Mouse (Mus musculus) olfactory bulb, adult 2 months (tissue): ENCODE results near the gene Irf9.

Experiments used
- CTCF ChIP-seq: fragments of 200-500 bp; IDR thresholded peaks from 2 replicates; pipeline ENCODE4 v1.5.1; 2012; ENCODE audit warnings: low read depth, mild to moderate bottlenecking, low read length, moderate library complexity; ENCODE audit not compliant: insufficient read depth
- POLR2A ChIP-seq: fragments of 200-500 bp; IDR thresholded peaks from 2 replicates; pipeline ENCODE4 v1.6.1; 2012; ENCODE audit warnings: mild to moderate bottlenecking, low read depth, low read length, moderate library complexity; ENCODE audit not compliant: insufficient read depth

- TF ChIP-seq CTCF (no peak), POLR2A (peak; percentile 47; the same call in 1 of the 2 replicates)
These were observed 25.3 kb upstream of the Irf9 start, which contains the start of gene Psme1 for GRCm38 (mm10) chr14:55577871-55578667.
